Mouse (Mus musculus) bone marrow macrophage, adult 2 months (primary cell): ENCODE results near the gene Krtap24-1. TPM values are rescaled to one million over a fixed set of nuclear protein-coding genes. Genes with fewer than 3 reads are reported as not detected.

Experiments used
- H3K27ac ChIP-seq: 2 replicates; pipeline ENCODE4 v1.5.1; 2012; ENCODE audit warnings: low read depth, low read length; ENCODE audit not compliant: insufficient read depth
- H3K4me1 ChIP-seq: 2 replicates; pipeline ENCODE4 v1.6.1; 2012; ENCODE audit warnings: low read length; ENCODE audit not compliant: control insufficient read depth, insufficient read depth
- H3K4me3 ChIP-seq: 2 replicates; pipeline ENCODE4 v1.5.1; 2012; ENCODE audit warnings: mild to moderate bottlenecking, low read length, moderate library complexity; ENCODE audit not compliant: insufficient read depth
- CTCF ChIP-seq: IDR thresholded peaks from 2 replicates; pipeline ENCODE4 v1.5.1; 2012; ENCODE audit warnings: low read depth, mild to moderate bottlenecking, low read length, moderate library complexity
- POLR2A ChIP-seq: IDR thresholded peaks from 2 replicates; pipeline ENCODE4 v1.6.1; 2012; ENCODE audit warnings: mild to moderate bottlenecking, low read depth, low read length, borderline replicate concordance
- polyA plus RNA-seq: library from polyadenylated mRNA; stranded (reverse); fragments of >200 nt; gene quantifications from 2 replicates; pipeline ENCODE4 v1.2.4, GENCODE M21; 2012; ENCODE audit not compliant: missing spikeins, insufficient read depth, insufficient read length

Gene Krtap24-1
- polyA plus RNA-seq, 1 experiment, result not detected

DNA sequence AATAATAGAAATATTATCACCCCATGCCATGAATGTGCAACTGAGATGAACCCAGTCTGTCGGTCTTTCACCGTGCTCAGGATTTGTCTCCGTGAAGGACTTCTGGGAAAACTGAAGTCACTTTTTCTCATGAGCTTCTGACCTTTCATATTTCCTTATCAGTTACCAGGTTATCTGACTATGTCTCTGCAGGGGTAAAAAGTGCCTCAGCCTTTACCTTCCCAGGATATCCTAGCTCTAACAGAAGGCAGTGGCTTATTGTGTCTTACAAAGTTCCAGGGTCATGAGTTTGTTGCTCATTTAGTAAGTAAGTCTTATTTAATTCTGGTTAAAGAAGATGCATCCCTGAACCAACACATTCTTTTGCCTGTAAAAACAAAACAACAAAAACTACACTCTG is 42.3 kb downstream of the Krtap24-1 start:
- Histone ChIP-seq H3K27ac (no peak overlapping the region), H3K4me1 (no peaks in the 10 kb centered on the region), H3K4me3 (no peak overlapping the region)
- TF ChIP-seq CTCF (no peak), POLR2A (no peak)

DNA sequence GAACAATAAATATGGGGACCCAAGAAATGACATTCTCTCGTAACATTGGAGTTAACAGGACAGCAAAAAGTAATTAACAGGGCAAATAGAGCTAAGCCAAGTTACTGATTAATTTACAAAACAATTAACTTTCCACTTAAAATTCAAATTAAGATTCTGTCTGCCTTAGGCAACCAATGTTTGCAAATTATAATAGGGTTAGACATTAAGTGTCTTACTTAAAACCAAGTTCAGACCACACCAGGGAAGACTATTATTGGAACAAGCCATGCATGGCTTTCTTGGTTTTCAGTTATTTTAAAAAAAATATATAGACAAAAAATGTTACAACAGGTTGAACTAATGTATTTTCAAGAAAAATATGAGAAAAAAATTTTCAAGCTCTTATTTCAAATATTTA is 43.0 kb downstream of the Krtap24-1 start:
- Histone ChIP-seq H3K4me3 (no peak overlapping the region), H3K4me1 (no peaks in the 10 kb centered on the region), H3K27ac (no peak overlapping the region)
- TF ChIP-seq CTCF, result no peak
- TF ChIP-seq POLR2A, result no peak

DNA sequence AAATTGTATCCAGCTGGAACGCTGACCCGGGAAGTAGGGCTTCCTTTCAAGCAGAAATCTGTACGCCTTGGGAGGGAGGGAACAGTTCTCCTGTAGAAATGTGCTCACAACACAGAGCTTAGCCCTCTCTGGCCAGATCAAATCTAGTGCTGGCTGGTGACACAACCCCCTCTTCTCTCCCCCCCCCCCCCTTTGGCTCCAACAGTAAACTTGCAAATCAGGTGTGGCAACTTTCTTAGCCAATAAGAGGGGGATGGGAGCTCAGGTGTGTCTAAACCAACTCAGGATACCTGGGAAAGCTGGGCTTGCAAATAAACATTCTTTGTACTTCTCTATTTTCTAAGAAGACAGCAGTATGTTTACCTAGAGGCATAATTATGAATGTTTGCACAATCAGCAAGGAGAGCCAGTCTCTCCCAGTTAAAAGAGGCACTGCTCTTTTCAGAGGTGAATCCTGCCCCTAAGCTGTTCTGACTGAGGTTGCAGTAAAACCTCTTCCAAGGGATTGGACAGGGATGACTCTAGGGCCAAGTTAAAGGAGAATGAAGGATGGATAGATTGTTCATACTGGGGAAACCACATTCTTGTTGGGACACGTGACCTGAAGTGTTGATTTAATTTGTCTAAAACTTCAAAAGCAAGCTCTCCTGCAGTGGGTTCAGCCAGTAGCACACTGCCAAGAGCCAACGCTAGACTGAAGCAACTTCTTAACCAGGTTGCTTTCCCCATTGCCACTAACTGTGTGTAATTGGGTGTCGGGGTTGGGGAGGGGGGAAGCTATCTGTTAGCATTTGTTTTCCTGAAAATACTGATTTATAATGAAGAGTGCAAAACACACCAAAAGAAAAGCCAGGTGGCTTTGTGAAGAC is 48.8 kb downstream of the Krtap24-1 start, which contains the start of gene Cldn8:
TSS of gene Cldn8 (minus strand) at position 139 of the 869 bp plus-strand sequence.
- Histone ChIP-seq H3K4me3 (no peak within 1 kb of the TSS), H3K4me1 (no peaks in the 10 kb centered on the region), H3K27ac (no peak within 1 kb of the TSS)
- TF ChIP-seq POLR2A (no peak), CTCF (no peak)

DNA sequence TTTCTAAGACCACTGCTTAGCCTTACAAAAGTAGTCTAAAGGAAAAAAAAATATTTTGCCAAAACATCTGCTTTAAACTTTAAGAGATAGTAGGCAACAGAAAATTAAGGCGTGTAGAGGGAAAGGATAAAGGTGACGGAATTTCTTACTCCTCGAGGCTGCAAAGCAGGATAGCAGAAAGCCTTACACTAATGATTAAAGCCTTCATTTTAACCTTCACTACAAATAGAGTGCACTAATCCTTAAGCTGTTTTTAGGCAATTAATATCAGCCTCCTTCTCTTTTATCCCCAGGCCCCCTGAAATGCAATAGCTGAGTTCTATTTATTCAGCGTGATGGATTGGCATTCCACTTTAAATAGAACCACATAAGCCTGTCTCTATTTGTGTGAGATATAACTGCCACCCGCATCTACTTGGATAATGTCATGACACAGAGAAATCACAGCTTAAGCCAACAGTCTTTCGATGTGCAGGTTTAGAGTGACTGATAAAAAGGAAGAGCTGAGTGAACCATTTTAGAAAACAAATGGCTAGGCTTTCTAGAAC is 50.4 kb downstream of the Krtap24-1 start:
- Histone ChIP-seq H3K4me3 (no peak overlapping the region), H3K4me1 (no peaks in the 10 kb centered on the region), H3K27ac (no peak overlapping the region)
- TF ChIP-seq CTCF (no peak), POLR2A (no peak)

Other genes starting within 250 kb of the Krtap24-1 start
- not detected in 2 replicates for gene Cldn17, start 105.3 kb downstream of the Krtap24-1 start, polyA plus RNA-seq
- not detected in 2 replicates for gene Cldn8, start 49.1 kb downstream of the Krtap24-1 start, polyA plus RNA-seq
- not detected in 2 replicates for gene 2310079G19Rik, start 15.4 kb upstream of the Krtap24-1 start, polyA plus RNA-seq
- not detected in 2 replicates for gene Krtap26-1, start 35.5 kb upstream of the Krtap24-1 start, polyA plus RNA-seq
- not detected in 2 replicates for gene Krtap27-1, start 59.4 kb upstream of the Krtap24-1 start, polyA plus RNA-seq
- gene 2310061N02Rik, start 95.7 kb upstream of the Krtap24-1 start, polyA plus RNA-seq, result not detected in 2 replicates
- not detected in 2 replicates for gene Krtap13-1, start 116.6 kb upstream of the Krtap24-1 start, polyA plus RNA-seq
- not detected in 2 replicates for gene Krtap13, start 139.4 kb upstream of the Krtap24-1 start, polyA plus RNA-seq
- gene 2310034C09Rik, start 146.6 kb upstream of the Krtap24-1 start, polyA plus RNA-seq, result not detected in 2 replicates
- not detected in 2 replicates for gene 2310057N15Rik, start 161.9 kb upstream of the Krtap24-1 start, polyA plus RNA-seq
- gene Gm5965, start 165.6 kb upstream of the Krtap24-1 start, polyA plus RNA-seq, result not detected in 2 replicates
- gene Gm20741, start 199.9 kb upstream of the Krtap24-1 start, polyA plus RNA-seq, result not detected in 2 replicates
- gene Krtap15, start 207.9 kb upstream of the Krtap24-1 start, polyA plus RNA-seq, result not detected in 2 replicates
- not detected in 2 replicates for gene Krtap14, start 213.9 kb upstream of the Krtap24-1 start, polyA plus RNA-seq